Mouse (Mus musculus): ENCODE data around the gene P2rx7.

DNA sequence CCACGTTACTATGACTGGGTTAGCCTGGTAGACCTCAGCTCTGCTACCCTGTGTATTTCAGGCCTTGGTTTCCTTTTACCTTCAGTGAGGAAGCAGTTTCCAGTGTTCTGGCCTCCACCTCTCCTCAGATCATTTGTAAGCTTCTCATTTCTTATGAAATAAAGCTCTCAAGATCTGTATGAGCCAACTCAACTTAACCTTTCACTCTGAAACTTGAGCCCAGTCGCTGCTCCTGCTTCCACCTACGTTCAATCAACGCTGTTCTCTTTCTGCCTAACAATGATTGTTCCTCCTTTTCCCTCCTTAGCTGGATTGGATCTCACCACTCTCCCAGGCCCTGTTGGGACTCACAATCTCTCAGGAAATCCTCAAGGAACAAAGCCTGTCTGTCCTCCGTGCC lies 32.1 kb upstream of the P2rx7 start:
- no peak for TF ChIP-seq POLR2A (IDR thresholded peaks at IDR 0.05; ENCODE audit: borderline replicate concordance, low read depth, low read length)
- TF ChIP-seq CTCF (IDR thresholded peaks at IDR 0.05; ENCODE audit: low read depth, low read length) = no peak

Measured in bone marrow macrophage, adult 2 months (primary cell).